Mouse (Mus musculus) heart, embryonic 13.5 days (tissue): ENCODE data around the gene Abca12. TPM values are rescaled to one million over a fixed set of nuclear protein-coding genes. Genes with fewer than 3 reads are reported as not detected.
A peak's percentile ranks its signal among the peaks of the same experiment; 100 is the strongest.

ENCODE experiments used
- ATAC-seq: fragments of 200-750 bp; cut with Nextera tagmentation; 2 replicates; pipeline ENCODE4 v1.8.0; 2017; ENCODE audit warnings: moderate TSS enrichment; ENCODE audit not compliant: insufficient number of reproducible peaks, low FRiP score, low TSS enrichment; ENCODE audit errors: extremely low read depth
- H3K27ac ChIP-seq: fragments of 300-500 bp; sonication (generic); replicated peaks from 2 replicates; pipeline ENCODE4 v1.5.1; 2015; ENCODE audit warnings: moderate library complexity, mild to moderate bottlenecking, inconsistent platforms
- H3K27me3 ChIP-seq: fragments of 300-500 bp; sonication (generic); replicated peaks from 2 replicates; pipeline ENCODE4 v1.6.1; 2015; ENCODE audit warnings: mild to moderate bottlenecking, inconsistent platforms
- H3K36me3 ChIP-seq: fragments of 300-500 bp; sonication (generic); 2 replicates; pipeline ENCODE4 v1.6.1; 2015; ENCODE audit warnings: mild to moderate bottlenecking, inconsistent platforms
- H3K4me1 ChIP-seq: fragments of 300-500 bp; sonication (generic); 2 replicates; pipeline ENCODE4 v1.6.1; 2015; ENCODE audit warnings: inconsistent platforms
- H3K4me2 ChIP-seq: fragments of 300-500 bp; sonication (generic); 2 replicates; pipeline ENCODE4 v1.6.1; 2015; ENCODE audit warnings: inconsistent platforms, mild to moderate bottlenecking, moderate library complexity
- H3K4me3 ChIP-seq: fragments of 300-500 bp; sonication (generic); 2 replicates; pipeline ENCODE4 v1.5.1; 2015; ENCODE audit warnings: moderate library complexity, mild to moderate bottlenecking, inconsistent platforms
- H3K9ac ChIP-seq: fragments of 300-500 bp; sonication (generic); 2 replicates; pipeline ENCODE4 v1.6.1; 2015; ENCODE audit warnings: inconsistent platforms, mild to moderate bottlenecking, moderate library complexity
- H3K9me3 ChIP-seq: fragments of 300-500 bp; sonication (generic); 2 replicates; pipeline ENCODE4 v1.6.1; 2016; ENCODE audit warnings: inconsistent platforms
- WGBS: fragments of 180-500 bp; shearing (Covaris S2); methylation state at CpG from one replicate; pipeline ENCODE4 v1.1.7; 2015; ENCODE audit warnings: mixed read lengths; 5-methylcytosine and 5-hydroxymethylcytosine counted together
- polyA plus RNA-seq: library from polyadenylated mRNA; unstranded; fragments of >200 nt; fragmentation: Nextera tagmentation; extraction: Ambion mirVana; gene quantifications from 2 replicates; pipeline ENCODE4 v1.2.1, GENCODE M21; 2015

Abca12 gene
- polyA plus RNA-seq, 1 experiment from 2014 or later = 0.08 TPM

DNA sequence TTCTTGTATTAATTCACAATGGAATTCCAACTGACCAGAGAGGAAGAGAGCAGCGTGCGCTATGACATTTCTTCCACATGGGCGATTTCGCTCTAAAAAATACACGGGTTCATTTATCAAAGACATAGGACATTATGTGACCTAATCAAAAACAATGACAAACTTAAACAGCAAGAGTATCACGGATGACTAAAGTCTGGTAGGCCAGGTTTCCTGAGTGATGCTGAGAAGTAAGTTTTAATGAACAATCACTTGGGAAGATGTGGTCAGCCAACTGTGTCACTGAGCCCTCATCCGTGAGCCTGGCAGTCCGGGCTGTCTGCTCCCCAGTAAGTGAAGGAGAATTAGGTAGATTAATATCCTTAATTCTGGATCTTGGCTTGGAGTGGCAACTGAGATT is 21.2 kb downstream of the Abca12 start:
- Histone ChIP-seq H3K9me3 (no peaks in the 10 kb centered on the region), H3K27me3 (no peaks in the 10 kb centered on the region), H3K4me2 (no peak overlapping the region), H3K36me3 (no peaks in the 10 kb centered on the region), H3K4me1 (peaks cover 18% of the 10 kb centered on the region), H3K27ac (no peak overlapping the region), H3K9ac (no peak overlapping the region), H3K4me3 (no peak overlapping the region)
- ATAC-seq = no peak
- WGBS = 86% methylated on average over 8 of the region's 8 CpGs

DNA sequence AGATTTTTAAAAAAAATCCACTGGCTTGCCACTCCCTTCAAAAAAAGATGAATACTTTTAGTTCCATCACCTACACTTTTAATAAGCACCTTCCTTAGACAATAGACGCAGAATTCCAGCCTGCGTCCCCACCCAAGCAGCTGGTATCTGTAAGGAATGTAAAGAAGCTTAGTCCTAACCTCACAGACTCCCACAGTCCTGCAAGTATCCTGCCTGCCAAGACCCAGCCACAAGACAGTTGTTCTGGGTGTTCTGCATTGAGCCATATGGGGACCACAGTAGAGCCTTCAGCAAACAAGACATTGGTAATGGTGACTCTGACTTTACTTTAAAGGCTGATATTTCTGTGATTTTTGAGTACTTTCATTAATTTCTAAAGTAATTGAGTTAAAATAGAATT is 22.2 kb downstream of the Abca12 start:
- no peak overlapping the region for H3K4me2 ChIP-seq
- H3K27me3 ChIP-seq = no peaks in the 10 kb centered on the region
- ATAC-seq = no peak
- no peaks in the 10 kb centered on the region for H3K9me3 ChIP-seq
- no peak overlapping the region for H3K27ac ChIP-seq
- H3K9ac ChIP-seq = no peak overlapping the region
- peaks cover 9% of the 10 kb centered on the region; the same call in 1 of the 2 replicates for H3K4me1 ChIP-seq
- no peaks in the 10 kb centered on the region for H3K36me3 ChIP-seq
- no peak overlapping the region for H3K4me3 ChIP-seq
- 59% methylated on average over 2 of the region's 2 CpGs for WGBS

DNA sequence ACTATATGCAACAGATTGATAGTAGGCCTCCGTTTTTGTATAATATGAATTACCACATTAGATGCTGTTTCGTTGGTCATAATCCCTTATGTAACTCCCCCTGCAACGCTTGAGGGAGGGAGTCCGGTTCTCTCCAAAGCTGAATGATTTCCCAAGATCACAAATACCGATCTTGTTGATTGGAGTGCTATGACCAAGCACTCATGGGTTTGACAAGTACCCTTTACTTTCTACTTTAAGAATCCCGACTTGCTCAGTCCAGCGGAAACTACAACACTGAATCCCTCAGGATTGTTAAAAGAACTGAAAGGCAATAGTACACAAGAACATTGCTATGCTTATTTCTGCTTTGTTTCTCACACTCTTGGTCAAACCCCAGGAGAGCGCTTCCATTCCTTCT is 28.1 kb downstream of the Abca12 start:
- H3K27me3 ChIP-seq = no peaks in the 10 kb centered on the region
- WGBS = 83% methylated on average over 8 of the region's 8 CpGs
- ATAC-seq = no peak
- no peak overlapping the region for H3K9ac ChIP-seq
- H3K27ac ChIP-seq = no peak overlapping the region
- no peak overlapping the region for H3K4me3 ChIP-seq
- no peak overlapping the region for H3K4me2 ChIP-seq
- no peaks in the 10 kb centered on the region for H3K4me1 ChIP-seq
- H3K9me3 ChIP-seq = no peaks in the 10 kb centered on the region
- no peaks in the 10 kb centered on the region for H3K36me3 ChIP-seq

DNA sequence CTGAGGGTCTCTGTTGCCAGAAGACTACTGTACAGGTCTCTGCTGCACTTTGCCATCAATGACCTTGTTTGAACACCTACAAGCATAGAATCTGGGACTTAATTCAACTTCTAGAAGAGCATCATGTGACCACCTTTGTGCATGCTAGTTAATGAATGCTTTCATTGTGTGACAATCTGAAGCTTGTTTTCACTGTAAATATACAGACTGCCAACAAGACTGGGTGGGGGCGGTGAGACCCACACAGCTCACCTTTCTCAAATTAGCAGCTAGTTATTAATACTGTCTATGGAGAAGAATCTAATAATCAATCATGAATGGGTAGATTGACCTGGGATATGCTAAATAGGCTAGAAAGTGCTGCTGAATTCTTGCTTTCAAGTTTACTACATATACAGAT is 30.6 kb downstream of the Abca12 start:
- Histone ChIP-seq H3K4me3 (no peak overlapping the region), H3K9me3 (no peaks in the 10 kb centered on the region), H3K27ac (no peak overlapping the region), H3K36me3 (no peaks in the 10 kb centered on the region), H3K9ac (no peak overlapping the region), H3K4me2 (no peak overlapping the region), H3K27me3 (no peaks in the 10 kb centered on the region), H3K4me1 (no peaks in the 10 kb centered on the region)
- 63% methylated on average over 1 of the region's 1 CpGs for WGBS
- ATAC-seq = no peak

DNA sequence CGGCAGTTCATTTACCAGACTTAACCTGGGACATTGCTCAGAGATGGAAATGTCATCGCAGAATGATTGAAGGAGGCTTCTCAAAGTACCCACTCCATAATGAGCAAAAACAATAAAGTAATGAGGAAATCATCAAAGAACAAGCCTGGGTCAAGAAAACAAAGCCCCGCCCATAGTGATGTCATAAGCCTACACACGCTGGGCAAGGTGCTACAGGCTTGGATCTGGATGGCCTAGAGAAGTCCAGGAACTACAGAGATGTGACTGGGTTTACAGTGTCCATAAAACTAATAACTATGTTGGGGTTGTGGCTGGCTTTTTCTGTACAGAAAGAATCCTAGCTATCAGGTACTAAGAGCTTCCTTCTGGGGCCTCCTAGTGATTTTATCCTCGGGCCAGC is 41.6 kb downstream of the Abca12 start:
- no peak overlapping the region for H3K9ac ChIP-seq
- no peak overlapping the region for H3K4me2 ChIP-seq
- no peak overlapping the region for H3K4me3 ChIP-seq
- no peak overlapping the region for H3K27ac ChIP-seq
- H3K4me1 ChIP-seq = no peaks in the 10 kb centered on the region
- WGBS = 82% methylated on average over 5 of the region's 5 CpGs
- ATAC-seq = no peak
- no peaks in the 10 kb centered on the region for H3K9me3 ChIP-seq
- no peaks in the 10 kb centered on the region for H3K36me3 ChIP-seq
- no peaks in the 10 kb centered on the region for H3K27me3 ChIP-seq

DNA sequence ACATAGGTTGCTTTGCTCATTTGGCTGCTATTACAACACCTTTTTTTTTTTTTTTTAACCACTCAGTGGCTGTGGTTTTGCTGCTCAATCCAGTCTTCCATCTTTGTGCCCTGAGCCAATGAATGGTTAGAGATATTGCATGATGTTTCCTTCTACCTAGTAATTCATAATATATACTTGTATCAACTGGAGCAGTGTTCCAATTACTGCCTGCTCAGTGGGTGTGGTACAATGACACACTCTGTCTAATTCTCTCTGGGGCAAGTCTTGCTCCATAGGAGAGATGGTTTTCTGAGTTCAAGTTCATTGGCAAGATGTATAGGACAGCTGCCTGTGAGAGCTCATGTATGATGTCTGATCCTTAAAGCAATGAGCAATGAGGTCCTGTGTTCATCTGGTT is 44.4 kb downstream of the Abca12 start:
- Histone ChIP-seq H3K9me3 (no peaks in the 10 kb centered on the region), H3K4me1 (no peaks in the 10 kb centered on the region)

DNA sequence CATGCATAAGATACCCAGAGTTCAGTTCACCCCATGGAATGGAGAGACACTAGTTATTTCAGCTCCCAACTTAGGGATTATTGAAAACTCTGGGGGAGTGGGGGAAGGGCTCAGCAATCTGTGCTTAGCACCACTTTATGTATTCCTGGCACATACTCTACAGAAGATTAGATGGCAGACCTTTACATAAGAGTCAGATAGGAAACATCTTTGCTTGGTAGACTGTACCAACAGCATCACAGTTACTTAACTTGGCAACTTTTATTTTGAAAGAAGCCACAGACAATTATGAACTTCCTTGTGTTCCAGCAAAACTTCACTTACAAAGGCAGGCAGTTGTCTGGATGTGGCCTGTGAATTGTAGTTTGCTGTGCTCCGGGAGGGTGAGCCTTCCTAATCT is 46.9 kb downstream of the Abca12 start:
- Histone ChIP-seq H3K27me3 (no peaks in the 10 kb centered on the region), H3K9me3 (no peaks in the 10 kb centered on the region), H3K27ac (no peak overlapping the region), H3K4me3 (no peak overlapping the region), H3K36me3 (no peaks in the 10 kb centered on the region), H3K4me1 (no peaks in the 10 kb centered on the region), H3K4me2 (no peak overlapping the region), H3K9ac (no peak overlapping the region)
- no peak for ATAC-seq
- 29% methylated on average over 1 of the region's 1 CpGs for WGBS

More for the DNA sequence above, 44.4 kb downstream of the Abca12 start:
- no peak for ATAC-seq
- Histone ChIP-seq H3K4me3 (no peak overlapping the region), H3K4me2 (no peak overlapping the region), H3K27me3 (no peaks in the 10 kb centered on the region), H3K27ac (no peak overlapping the region), H3K9ac (no peak overlapping the region), H3K36me3 (no peaks in the 10 kb centered on the region)

DNA sequence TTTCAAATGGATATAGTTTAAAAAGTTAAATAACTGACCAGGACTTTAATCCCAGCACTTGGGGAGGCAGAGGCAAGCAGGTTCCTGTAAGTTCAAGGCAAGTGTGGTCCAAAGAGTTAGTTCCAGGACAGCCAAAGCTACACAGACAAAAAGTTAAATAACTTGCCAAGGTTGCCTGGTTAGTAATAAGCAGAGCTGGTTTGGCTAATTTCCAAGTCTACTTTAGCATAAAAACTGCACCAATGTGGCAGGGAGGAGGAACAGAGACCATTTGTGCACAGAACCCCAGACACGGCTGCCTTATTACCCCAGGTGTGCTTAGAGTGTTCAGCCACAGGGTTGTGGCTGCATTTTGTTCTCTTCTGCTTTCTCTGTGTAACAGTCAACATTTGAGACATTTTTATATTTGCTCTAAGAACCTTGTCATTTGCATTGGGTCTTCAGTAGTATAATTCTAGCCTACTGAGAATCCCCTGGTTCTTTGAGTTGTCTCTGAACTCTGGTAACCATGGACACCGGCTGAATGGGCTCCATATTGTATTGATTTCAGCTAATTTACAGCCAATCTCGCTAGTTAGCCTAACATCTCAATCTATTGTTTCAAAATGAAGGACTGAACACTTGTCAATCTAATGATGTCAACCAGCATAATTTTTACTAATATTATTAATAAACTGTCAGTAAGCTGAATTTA is 71.7 kb downstream of the Abca12 start:
- Histone ChIP-seq H3K9me3 (no peaks in the 10 kb centered on the region), H3K27ac (no peak overlapping the region), H3K4me2 (no peak overlapping the region), H3K4me1 (peaks cover 26% of the 10 kb centered on the region), H3K4me3 (no peak overlapping the region), H3K36me3 (no peaks in the 10 kb centered on the region), H3K9ac (no peak overlapping the region), H3K27me3 (no peaks in the 10 kb centered on the region)
- WGBS = 74% methylated on average over 3 of the region's 3 CpGs
- no peak for ATAC-seq

DNA sequence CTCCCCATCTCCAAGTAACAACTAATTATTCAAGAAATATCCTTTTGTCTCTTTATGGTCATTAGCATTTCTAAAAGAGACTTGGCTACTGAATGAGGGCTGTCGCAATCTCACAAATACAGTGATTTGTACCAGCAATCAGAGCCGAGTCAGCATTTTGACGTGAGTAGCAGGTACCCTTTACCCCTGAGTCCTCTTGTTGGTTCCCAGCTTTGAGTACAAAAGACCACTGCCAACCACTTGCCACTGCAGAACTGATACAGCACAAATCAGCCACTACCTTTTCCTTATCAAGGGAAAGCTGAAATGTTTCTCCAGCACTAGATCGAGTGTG is 72.5 kb downstream of the Abca12 start:
- Histone ChIP-seq H3K9me3 (no peaks in the 10 kb centered on the region), H3K4me3 (no peak overlapping the region), H3K4me2 (no peak overlapping the region), H3K9ac (no peak overlapping the region), H3K27ac (no peak overlapping the region), H3K27me3 (no peaks in the 10 kb centered on the region), H3K4me1 (peaks cover 26% of the 10 kb centered on the region), H3K36me3 (no peaks in the 10 kb centered on the region)
- no peak for ATAC-seq
- 56% methylated on average over 4 of the region's 4 CpGs for WGBS

DNA sequence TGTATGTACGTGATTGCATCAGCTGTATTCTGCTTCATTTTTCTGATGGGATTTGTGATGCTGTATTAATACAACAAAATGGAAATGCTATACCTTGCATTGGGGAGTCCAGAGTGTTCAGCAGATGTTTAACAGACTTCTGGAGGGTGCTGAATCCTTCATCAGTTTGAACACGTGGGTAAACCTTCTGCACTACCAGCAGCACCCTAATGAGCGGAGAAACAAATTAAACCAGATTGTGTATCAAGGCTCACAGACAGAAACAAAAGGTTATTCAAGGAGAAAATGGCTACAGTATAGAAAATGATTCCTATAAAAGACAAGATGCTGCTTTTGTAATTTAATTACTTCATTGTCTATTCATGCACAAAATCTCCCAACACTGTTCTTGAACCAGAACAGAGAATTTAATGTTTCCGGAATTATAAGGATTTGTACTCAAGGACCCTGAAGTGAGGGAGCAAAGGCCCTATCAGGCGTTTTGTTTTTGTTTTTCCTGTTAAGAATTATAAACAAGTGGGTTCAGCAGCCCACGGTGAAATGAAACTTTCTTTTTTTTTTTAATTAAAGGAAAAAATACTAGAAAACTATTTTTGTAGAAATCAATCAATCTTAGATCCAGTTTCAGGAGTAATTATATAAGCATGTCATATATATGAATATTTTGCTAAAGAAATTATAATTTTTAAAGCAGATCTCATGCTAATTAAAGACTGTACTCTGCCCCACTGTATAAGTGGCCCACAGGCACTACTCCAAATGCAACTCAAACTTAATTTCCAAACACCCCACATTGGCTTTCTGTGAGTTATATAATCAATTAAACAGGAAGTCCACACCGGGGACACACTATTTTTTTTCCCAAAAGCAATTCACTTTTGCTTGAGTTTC is 73.1 kb downstream of the Abca12 start:
- ATAC-seq = no peak
- no peak overlapping the region for H3K4me2 ChIP-seq
- 75% methylated on average over 7 of the region's 7 CpGs for WGBS
- no peaks in the 10 kb centered on the region for H3K9me3 ChIP-seq
- no peaks in the 10 kb centered on the region for H3K27me3 ChIP-seq
- H3K4me3 ChIP-seq = no peak overlapping the region
- no peak overlapping the region for H3K9ac ChIP-seq
- H3K27ac ChIP-seq = no peak overlapping the region
- H3K4me1 ChIP-seq = peaks cover 26% of the 10 kb centered on the region
- H3K36me3 ChIP-seq = no peaks in the 10 kb centered on the region

DNA sequence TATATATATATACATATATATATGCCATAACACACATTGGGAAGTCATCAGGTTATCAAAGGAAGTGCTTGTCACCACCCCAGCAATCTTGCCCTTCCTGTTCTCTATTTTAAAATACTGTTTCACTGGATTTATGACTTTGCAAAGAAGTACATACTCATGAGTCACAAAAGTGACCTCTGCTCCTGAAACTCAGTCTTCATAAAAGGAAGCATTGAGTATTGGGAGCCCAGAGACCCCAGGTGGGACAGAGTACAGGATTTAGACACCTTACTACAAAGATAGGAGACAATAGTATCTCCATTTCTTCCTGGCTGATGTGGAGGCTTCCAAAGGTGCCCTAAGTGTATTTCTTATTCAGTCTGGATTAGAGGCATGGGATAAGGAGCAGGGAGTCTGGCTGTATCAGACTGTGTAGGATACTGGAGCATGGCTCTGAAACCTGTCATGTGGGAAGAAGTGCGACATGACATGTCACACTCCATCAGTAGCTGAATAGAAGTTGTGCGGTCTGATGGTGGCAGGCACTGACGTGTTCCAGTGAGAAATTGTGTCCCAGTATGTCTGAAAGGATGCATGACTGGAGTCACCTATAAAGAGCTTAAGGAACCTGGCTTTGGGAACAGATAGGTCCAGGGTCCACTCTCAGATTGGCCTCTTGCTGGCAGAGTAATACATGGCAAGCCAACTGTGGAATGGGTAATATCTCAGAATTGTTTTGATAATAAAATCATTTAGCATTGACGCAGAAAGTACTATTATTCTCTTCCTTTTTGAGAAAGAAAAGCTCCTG is 76.0 kb downstream of the Abca12 start:
- Histone ChIP-seq H3K4me1 (peaks cover 26% of the 10 kb centered on the region), H3K9ac (no peak overlapping the region), H3K4me3 (no peak overlapping the region), H3K27ac (peak overlapping the region; percentile 79), H3K9me3 (no peaks in the 10 kb centered on the region), H3K36me3 (no peaks in the 10 kb centered on the region), H3K4me2 (no peak overlapping the region), H3K27me3 (no peaks in the 10 kb centered on the region)
- peak; percentile 70; the same call in 1 of the 2 replicates for ATAC-seq
- WGBS = 41% methylated on average over 4 of the region's 4 CpGs
